Mouse (Mus musculus): ENCODE measurements around the gene Gng7.

DNA sequence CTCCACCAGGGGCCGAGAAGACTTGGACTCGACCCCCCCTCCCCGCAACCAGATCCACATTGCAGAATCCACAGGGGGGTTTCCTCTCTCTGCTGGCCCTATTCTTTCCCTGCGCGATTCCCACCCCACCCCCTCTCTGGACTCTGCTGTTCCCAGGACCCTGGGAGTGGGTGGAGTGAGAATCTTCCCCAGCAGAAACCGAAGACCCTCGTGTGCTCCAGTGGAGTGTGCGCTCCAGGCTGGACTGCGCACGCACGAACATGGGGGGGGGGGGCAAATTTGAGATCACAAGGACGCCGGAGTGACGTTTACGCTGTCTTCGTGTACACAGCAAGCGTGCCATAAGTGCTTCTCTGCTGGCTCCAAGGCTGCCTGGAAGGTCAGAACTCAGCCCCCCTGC lies 79.0 kb downstream of the Gng7 start:
- no peak for TF ChIP-seq EP300 (IDR thresholded peaks at IDR 0.05; ENCODE audit: insufficient read depth, low read depth, low read length)
- no peak for TF ChIP-seq POLR2A (IDR thresholded peaks at IDR 0.05; ENCODE audit: insufficient read depth, low read depth, low read length)
